Mouse (Mus musculus) T-cell, adult 2 months (primary cell): Measurements from ENCODE around the gene Zwint.

Source experiments
- DNase-seq: peaks from one replicate; pipeline ENCODE4 v3.0.0; 2022; ENCODE audit warnings: low spot score

Zwint gene

GRCm38 (mm10) chr10:72654270-72655016 lies at the start of gene Zwint:
Gene Zwint (plus strand): TSS chr10:72654845.
- peak; percentile 96 for DNase-seq

DNA sequence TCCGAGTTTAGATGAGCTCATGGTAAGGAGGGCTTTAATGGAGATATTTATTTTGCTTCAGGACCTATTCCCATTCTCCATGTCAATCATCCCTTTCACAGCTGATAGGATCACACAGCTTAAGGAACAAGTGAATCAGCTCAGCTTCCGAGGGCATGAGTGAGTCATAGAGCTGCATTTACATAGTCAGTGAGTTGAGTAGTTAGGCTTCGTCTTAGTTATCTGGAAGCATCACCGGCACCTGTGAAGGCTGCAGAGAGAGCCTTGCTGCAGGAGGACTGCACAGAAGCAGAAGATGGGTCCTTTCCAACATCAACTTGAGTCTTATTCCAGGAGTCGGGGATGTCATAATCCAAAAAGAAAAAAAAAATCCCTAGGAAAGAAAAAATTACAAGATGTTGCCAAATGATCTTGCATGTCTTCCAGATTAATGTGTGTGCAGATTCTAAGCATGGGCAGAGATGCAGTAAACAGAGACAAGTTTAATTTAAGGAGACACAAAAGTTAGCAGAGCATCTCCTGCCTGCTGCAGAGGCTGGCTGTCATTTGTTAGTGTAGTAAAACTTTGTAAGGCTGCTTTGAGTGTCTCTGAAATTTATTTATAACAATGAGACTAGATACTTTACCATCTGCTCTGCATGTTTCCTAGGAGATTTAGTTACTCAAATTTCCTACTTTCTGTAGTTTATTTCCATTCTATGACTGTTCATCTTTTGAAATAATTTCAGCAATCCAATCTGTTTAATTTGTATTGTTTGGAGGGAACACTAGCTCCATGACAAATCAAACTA lies 41.3 kb upstream of the Zwint start:
- DNase-seq = no peak

- DNase-seq = no peak
These were observed 38.5 kb upstream of the Zwint start for GRCm38 (mm10) chr10:72616153-72616552.

DNA sequence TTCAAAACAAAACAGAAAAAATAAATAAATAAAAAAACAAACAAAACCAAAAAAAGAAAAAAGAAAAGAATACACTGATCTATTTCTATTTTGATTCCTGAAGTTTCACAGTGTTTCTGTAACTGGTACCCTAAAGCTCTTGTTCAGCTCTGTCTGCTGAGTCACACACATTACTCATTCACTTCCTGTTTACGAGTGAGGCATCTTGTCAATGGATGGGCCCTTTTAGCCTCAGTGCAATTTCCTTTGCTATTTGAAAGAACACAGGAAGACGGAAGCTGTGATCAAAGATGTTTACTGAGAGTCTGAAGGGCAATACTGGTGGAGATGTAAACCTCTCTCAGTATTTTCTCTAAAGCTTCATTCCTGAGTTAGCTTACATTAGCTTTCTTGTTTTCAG lies 34.1 kb upstream of the Zwint start:
- DNase-seq = peak; percentile 18

DNA sequence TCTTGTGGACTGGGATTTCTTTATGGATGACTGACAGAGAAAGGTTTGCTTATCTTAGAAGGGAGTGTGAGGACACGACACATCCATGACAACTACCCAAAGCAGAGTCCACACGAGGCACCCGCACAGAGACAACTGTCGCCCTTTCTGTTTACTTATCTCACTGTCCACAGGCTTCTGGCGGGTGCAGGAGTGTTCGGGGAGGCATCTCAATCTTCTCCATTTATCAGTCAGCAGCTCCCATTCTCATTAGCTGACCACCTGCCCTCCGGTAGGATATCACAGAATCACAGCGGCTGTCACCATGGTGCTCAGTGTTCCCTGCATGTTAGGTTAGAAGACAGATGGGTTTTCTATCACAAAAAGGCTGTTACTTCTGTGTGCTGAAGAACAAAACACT lies 31.1 kb upstream of the Zwint start:
- no peak for DNase-seq

GRCm38 (mm10) chr10:72634125-72634524 lies 20.5 kb upstream of the Zwint start:
- DNase-seq = no peak

DNA sequence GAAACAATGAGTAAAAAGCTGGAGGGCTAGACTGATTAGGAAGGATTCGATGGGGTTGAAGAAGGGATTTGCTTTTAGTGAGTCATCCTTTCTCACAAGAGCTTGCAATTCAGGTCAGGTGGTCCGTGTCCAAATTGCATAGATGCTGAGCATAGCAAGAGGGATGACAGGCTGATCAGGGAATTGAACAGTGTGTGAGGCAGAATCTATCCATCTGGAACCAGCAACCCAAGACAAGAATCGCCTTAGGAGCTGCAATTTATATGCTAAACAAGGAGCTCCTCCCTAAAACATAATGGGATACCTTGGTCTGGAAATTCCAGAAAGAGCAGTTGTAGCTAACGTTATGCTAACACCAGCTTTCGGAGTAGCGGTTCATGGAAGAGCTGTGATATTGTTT lies 3.8 kb upstream of the Zwint start:
- no peak for DNase-seq

DNA sequence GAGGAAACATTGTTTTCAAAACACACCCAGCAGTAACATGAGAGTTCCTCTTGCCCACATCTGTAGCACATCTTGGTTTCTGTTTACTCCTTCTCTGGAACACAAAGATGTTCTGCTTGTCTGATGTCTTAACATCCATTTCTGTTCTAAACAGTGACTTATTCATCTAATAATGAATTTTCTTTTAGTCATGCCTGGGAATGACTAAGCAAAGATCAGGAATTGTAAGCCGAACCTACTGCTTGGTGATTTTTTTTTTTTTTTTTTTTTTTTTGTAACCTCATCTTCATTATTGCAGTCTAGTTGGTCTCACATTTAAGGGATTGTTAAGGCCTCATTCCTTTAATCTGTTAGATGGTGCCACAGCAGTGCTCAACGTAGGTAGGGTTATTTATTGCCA lies 848 bp upstream of the Zwint start:
- DNase-seq = no peak

DNA sequence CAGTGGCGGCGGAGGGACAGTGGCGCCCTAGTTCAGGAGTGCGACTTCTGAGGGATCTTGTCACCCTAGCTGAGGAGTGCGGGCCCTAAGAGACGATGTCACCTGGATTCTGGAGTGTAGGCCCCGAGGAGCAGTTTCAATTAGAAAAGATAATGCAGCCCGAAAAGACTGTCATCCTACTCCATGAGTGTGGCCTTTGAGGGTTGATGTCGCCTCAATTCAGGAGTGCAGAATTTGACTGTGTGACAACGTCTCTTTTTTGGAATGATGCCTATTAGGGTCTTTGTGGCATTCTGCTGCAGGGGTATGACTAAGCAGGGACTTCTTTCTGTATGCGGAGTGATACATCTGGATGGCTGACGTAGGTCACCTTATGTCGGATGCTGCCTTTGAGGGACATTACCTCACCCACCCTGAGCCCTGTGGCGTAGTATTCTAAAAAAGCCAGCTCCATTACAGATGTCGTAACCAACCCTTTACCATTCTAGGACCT lies 418 bp downstream of the Zwint start:
- DNase-seq = peak; percentile 59

DNA sequence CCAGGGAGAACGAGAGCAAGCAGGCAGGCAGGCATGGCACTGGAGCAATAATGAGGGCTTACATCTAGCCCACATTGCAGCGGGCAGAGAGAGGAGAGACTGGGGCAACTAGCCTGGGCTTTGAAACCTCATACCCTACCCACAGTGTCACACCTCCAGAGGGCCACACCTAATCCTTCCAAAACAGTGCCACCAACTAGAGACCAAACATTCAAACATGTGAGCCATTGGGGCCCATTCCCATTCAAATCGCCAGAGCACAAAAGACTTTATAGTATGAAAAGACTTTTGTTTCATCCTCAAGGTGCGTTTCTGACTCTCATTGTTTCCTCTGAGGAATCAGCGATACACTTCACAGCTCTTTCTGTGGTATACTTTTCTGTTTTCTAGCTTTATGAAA lies 4.6 kb downstream of the Zwint start:
- DNase-seq = no peak

- no peak for DNase-seq
These were observed 5.7 kb downstream of the Zwint start for GRCm38 (mm10) chr10:72660350-72660749.

GRCm38 (mm10) chr10:72667856-72668255 lies 13.2 kb downstream of the Zwint start:
- no peak for DNase-seq

DNA sequence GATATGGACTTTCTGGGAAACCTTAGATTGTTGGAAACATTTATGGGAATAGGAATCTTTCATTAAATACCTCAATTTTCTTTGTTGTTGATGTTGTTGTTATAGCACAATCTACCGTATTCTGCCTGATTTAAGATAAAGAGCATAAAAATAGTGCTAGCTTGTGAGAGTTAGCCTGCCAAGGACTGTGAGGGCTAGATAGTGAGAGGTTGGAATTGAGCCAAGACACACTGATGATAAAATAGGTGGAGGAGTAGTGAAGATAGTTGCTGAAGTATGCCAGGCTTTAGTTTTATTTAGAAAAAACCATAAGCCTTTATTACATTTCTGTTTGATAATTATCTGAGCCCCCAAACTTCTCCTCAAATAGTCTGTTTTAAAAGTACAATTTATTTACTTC lies 14.4 kb downstream of the Zwint start:
- DNase-seq = no peak

- DNase-seq = no peak
These were observed 21.3 kb downstream of the Zwint start for GRCm38 (mm10) chr10:72675971-72676370.

DNA sequence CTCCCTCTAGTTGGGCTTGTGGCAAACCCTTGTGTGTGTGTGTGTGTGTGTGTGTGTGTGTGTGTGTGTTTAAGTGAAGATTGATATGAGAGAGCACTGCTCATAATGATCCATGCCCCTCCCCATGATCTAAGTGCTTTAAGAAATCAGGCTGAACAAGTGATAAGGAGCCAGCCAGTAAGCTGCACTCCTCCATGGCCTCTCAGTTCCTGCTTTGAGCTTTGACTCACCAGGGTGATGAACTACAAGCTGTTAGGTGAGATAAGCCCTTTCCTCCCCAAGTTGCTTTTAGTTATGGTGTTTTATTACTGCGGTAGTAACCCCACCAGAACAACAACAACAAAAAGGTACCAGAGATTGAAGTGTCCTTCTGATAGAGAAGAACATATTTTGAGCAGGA lies 21.9 kb downstream of the Zwint start:
- DNase-seq = no peak

- no peak for DNase-seq
These were observed 24.4 kb downstream of the Zwint start for GRCm38 (mm10) chr10:72679086-72679485.

DNA sequence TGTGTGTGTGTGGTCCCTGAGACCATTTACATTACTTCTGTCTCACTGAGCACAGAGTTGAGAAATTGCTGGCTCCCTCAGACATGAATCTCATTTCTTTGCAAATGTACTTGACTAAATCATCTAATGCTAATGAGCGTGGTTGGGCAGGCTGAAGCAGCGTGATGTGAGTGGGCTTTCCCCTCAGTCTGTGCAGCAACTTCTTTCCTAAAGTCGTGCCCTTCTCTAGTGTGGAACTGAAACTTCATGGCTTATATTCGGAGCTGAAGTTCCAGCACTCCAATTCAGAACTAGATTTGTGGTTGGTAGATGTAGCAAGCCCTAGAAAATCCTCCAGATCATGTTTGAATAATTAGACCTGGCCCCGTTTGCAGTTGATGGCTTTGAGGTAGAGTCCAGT lies 46.4 kb downstream of the Zwint start:
- DNase-seq = no peak

DNA sequence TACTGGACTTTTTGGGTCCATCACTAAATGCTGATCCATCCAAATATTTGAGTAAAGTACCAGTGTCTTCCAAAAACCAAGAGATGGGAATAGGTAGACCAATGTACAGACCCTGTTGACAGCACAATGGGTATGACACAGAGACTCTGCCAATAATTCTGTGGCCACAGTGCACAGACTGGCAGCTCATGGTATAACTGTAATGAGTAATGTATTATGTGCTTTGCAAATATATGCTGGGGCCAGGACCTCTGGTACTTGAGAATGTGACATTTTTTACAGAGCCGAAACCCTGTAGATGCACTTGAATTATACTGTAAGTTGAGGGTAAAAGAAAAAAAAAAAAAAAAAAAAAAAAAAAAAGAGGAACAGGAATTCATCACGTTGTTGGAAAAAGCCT lies 59.1 kb downstream of the Zwint start:
- no peak for DNase-seq
